Mouse (Mus musculus): Measurements from ENCODE around the gene Tmbim6. TPM values are rescaled to one million over a fixed set of nuclear protein-coding genes. Genes with fewer than 3 reads are reported as not detected.

Tmbim6 gene
- polyA plus RNA-seq, 1 experiment from 2014 or later: 359 TPM

DNA sequence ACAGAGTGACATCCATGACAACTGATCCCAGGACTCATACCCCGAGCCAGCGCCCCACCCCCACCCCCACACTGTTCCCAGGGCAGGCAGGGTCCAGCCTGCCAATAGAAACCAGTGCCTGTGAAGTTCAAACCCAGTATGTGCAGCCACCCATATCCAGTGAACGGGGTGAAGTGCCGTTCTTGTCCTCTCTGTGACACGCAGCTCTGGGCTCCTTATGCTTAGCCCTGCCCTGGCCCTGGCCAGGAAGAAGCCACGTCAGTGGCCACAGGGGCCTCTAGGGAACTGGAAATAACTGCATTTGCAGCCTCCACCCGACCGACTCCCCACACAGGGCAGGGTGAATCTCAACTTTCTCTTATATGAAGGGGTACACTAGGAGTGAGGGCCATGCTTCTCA, 39.3 kb downstream of the Tmbim6 start:
- ATAC-seq (ENCODE audit: low read depth): no peak
- 60% methylated on average over 8 of the region's 8 CpGs for WGBS (ENCODE audit: insufficient replicate concordance)
- no peaks in the 10 kb centered on the region for H3K27me3 ChIP-seq (ENCODE audit: control insufficient read depth, insufficient read depth, low read depth, low read length)
- H3K9ac ChIP-seq (ENCODE audit: low read depth, low read length): no peak overlapping the region
- no peaks in the 10 kb centered on the region for H3K9me3 ChIP-seq (replicated peaks; ENCODE audit: control insufficient read depth, low read length)
- no peaks in the 10 kb centered on the region for H3K36me3 ChIP-seq (ENCODE audit: control insufficient read depth, insufficient read depth)
- no peak overlapping the region for H3K4me3 ChIP-seq (ENCODE audit: low read depth, low read length)
- H3K4me1 ChIP-seq (ENCODE audit: control insufficient read depth, low read depth, low read length): no peaks in the 10 kb centered on the region
- no peak overlapping the region for H3K4me2 ChIP-seq (ENCODE audit: low read depth, low read length)
- no peak overlapping the region for H3K27ac ChIP-seq (ENCODE audit: low read length)

DNA sequence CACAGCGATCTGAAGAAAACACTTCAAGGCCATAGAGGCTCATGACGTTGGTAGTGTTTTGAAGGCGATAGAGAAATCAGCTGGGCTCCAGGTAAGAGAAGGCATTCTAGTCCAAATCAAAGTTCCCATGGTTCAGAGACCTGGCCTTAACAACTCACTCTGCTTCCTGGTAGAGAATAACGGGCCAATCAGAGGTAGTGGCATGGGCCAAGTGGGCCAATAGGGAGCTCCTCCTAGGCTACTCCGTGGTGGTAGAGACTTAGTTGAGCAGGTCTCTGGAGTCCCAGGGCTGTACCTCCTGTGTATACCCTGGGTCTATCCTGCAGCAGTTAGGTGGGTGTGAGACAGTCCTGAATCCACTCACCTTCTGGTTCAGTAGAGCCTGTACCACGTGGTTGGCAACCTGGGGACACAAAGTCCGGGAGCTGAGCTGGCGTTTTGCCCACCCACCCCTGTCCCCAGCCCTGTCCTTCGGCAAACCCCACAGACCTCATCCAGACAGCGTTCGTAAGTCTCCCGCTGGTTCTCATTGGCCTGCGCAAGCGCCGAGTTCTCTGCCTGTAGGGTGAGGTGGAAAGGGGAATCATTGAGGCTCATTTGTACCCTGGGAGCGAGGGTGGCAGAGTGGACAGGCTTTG, 40.5 kb downstream of the Tmbim6 start:
- WGBS (ENCODE audit: insufficient replicate concordance): 76% methylated on average over 16 of the region's 16 CpGs
- ATAC-seq (ENCODE audit: low read depth): peak; percentile 30; the same call in 1 of the 2 replicates

DNA sequence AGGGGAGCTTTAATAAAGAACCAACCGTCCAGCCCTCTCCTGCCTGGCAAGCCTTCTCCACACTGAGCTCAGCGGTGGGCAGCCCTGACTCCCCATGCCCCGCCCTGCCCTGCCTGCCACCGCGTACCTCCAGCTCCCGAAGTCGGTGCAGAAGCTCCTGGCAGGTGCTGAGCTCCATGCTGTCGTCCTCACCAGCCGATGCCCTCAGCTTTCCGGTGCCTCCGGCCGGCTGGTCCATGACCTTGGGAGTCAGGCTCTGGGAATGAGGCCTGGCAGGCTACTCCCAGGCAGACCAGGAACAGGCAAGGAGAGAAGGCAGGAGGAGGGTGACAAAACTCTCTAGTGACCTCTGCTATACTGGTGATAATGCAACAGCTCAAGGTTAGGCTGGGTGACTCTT, 41.2 kb downstream of the Tmbim6 start:
- H3K4me1 ChIP-seq (ENCODE audit: control insufficient read depth, low read depth, low read length): no peaks in the 10 kb centered on the region
- ATAC-seq (ENCODE audit: low read depth): no peak
- H3K36me3 ChIP-seq (ENCODE audit: control insufficient read depth, insufficient read depth): no peaks in the 10 kb centered on the region
- no peaks in the 10 kb centered on the region for H3K27me3 ChIP-seq (ENCODE audit: control insufficient read depth, insufficient read depth, low read depth, low read length)
- no peaks in the 10 kb centered on the region for H3K9me3 ChIP-seq (replicated peaks; ENCODE audit: control insufficient read depth, low read length)
- WGBS (ENCODE audit: insufficient replicate concordance): 68% methylated on average over 12 of the region's 12 CpGs
- H3K4me3 ChIP-seq (ENCODE audit: low read depth, low read length): no peak overlapping the region
- no peak overlapping the region for H3K9ac ChIP-seq (ENCODE audit: low read depth, low read length)
- H3K27ac ChIP-seq (ENCODE audit: low read length): no peak overlapping the region
- no peak overlapping the region for H3K4me2 ChIP-seq (ENCODE audit: low read depth, low read length)

More for the DNA sequence above, 40.5 kb downstream of the Tmbim6 start:
- Histone ChIP-seq H3K9ac (ENCODE audit: low read depth, low read length) (no peak overlapping the region), H3K36me3 (ENCODE audit: control insufficient read depth, insufficient read depth) (no peaks in the 10 kb centered on the region), H3K4me2 (ENCODE audit: low read depth, low read length) (no peak overlapping the region), H3K4me1 (ENCODE audit: control insufficient read depth, low read depth, low read length) (no peaks in the 10 kb centered on the region), H3K27me3 (ENCODE audit: control insufficient read depth, insufficient read depth, low read depth, low read length) (no peaks in the 10 kb centered on the region), H3K4me3 (ENCODE audit: low read depth, low read length) (no peak overlapping the region), H3K27ac (ENCODE audit: low read length) (no peak overlapping the region), H3K9me3 (replicated peaks; ENCODE audit: control insufficient read depth, low read length) (no peaks in the 10 kb centered on the region)

DNA sequence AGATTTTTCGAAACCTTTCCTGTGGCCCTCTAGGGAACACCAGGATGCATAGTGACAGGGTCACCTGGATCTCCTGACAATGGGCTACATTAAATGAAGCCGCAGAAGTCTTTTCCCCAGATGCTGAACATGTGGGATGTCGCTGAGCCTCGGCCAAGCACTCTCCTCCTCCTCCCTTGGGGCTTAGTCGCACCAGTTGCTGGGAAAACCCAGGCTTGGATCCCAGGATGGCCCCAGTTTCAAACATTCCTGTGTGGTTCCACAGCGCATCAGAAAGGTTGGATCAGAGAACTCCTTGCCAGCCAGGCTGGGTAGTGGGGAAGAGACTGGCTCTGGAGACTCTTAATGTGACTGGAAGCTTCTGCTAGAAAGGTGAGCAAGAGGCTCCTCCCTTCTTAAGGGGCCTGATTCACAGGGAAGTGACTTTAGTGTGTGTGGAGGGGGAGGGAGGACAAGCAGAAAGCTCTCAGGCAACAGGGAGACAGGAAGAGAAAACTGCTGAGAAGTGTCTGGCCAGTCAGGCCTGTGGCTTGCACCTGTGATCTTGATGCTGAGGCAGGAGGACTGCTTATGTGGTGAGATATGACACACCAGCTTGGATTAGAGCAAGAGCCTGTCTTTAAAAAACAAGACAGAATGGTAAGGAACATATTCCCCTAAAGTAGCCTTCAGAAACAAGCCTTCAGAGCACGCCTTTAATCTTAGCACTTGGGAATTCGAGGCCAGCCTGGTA, 46.5 kb downstream of the Tmbim6 start:
- 69% methylated on average over 8 of the region's 8 CpGs for WGBS (ENCODE audit: insufficient replicate concordance)
- Histone ChIP-seq H3K4me1 (ENCODE audit: control insufficient read depth, low read depth, low read length) (no peaks in the 10 kb centered on the region; the same call in 1 of the 2 replicates), H3K36me3 (ENCODE audit: control insufficient read depth, insufficient read depth) (no peaks in the 10 kb centered on the region), H3K4me2 (ENCODE audit: low read depth, low read length) (no peak overlapping the region), H3K4me3 (ENCODE audit: low read depth, low read length) (no peak overlapping the region), H3K9ac (ENCODE audit: low read depth, low read length) (no peak overlapping the region), H3K27me3 (ENCODE audit: control insufficient read depth, insufficient read depth, low read depth, low read length) (no peaks in the 10 kb centered on the region), H3K9me3 (replicated peaks; ENCODE audit: control insufficient read depth, low read length) (no peaks in the 10 kb centered on the region), H3K27ac (ENCODE audit: low read length) (no peak overlapping the region)
- no peak for ATAC-seq (ENCODE audit: low read depth)

DNA sequence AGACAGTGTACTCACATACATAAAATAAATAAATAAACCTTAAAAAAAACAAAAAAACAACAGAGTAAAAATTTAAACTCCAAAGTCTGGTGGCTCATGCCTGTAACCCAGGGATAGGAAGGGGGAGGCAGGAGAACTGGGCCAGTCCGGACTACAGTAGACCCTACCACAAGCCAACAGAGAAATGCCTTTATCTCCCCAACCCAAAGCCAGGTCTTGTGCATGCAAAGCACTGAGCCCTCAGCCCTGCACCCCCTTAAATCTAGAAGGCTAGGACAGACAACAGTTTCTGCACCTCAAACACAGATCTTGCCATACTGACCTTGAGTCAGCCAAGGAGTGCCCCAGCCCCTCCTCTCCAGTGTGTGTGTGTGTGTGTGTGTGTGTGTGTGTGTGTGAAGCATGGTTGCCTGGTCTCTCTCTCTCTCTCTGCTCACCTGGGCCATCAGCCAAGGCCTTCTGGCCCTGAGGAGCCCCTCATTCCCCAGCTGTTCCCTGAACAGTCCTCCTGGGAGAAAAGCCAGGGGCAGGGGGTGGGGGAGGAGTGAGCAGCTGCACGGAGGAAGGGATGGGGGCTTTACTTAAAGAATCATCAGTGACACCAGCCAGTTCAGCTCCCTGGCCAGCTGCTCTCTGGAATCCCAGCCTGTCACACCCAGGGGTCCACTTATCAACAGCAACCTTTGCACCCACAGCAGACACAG, 47.6 kb downstream of the Tmbim6 start:
- ATAC-seq (ENCODE audit: low read depth): 0 out of 2 replicates have a peak, but pooled peaks have one; percentile 19
- no peaks in the 10 kb centered on the region; the same call in 1 of the 2 replicates for H3K4me1 ChIP-seq (ENCODE audit: control insufficient read depth, low read depth, low read length)
- no peaks in the 10 kb centered on the region for H3K9me3 ChIP-seq (replicated peaks; ENCODE audit: control insufficient read depth, low read length)
- H3K9ac ChIP-seq (ENCODE audit: low read depth, low read length): no peak overlapping the region
- WGBS (ENCODE audit: insufficient replicate concordance): 50% methylated on average over 2 of the region's 2 CpGs
- no peak overlapping the region for H3K27ac ChIP-seq (ENCODE audit: low read length)
- no peak overlapping the region for H3K4me3 ChIP-seq (ENCODE audit: low read depth, low read length)
- H3K4me2 ChIP-seq (ENCODE audit: low read depth, low read length): no peak overlapping the region
- no peaks in the 10 kb centered on the region for H3K27me3 ChIP-seq (ENCODE audit: control insufficient read depth, insufficient read depth, low read depth, low read length)
- H3K36me3 ChIP-seq (ENCODE audit: control insufficient read depth, insufficient read depth): no peaks in the 10 kb centered on the region

DNA sequence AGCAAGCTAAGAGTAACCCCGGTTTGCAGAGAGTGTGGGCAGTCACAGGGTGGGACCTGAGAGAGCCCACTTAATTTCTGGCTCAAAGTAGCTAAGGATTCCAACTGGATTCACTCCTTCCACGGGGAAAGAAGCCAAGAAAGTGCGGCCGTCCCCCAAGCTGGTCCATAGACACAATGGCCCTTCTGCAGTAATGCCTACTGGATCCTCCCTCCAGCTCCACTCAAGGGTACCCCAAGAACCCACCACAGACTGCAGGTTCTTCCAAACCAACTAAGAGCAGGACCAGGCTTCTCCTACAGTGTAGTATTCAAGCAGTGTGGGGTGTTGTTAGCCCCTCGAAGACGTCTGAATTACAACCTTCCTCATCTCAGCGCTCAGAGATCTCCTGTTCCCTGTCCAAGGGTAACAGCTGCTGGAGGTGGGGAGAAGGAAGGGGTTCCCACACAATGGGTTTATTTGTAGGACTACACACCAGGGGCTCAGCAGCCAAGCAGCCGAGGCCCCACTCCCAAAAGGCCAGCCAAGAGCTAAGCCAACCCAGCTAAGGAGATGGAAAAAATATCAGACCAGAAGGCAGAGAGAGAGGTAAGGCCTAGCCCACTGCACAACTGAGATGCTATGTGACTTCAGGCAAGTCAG, 48.3 kb downstream of the Tmbim6 start:
- no peak overlapping the region for H3K4me2 ChIP-seq (ENCODE audit: low read depth, low read length)
- H3K27me3 ChIP-seq (ENCODE audit: control insufficient read depth, insufficient read depth, low read depth, low read length): no peaks in the 10 kb centered on the region
- no peak for ATAC-seq (ENCODE audit: low read depth)
- H3K4me1 ChIP-seq (ENCODE audit: control insufficient read depth, low read depth, low read length): no peaks in the 10 kb centered on the region; the same call in 1 of the 2 replicates
- H3K4me3 ChIP-seq (ENCODE audit: low read depth, low read length): no peak overlapping the region
- WGBS (ENCODE audit: insufficient replicate concordance): 56% methylated on average over 8 of the region's 8 CpGs
- H3K27ac ChIP-seq (ENCODE audit: low read length): no peak overlapping the region
- no peaks in the 10 kb centered on the region for H3K9me3 ChIP-seq (replicated peaks; ENCODE audit: control insufficient read depth, low read length)
- H3K36me3 ChIP-seq (ENCODE audit: control insufficient read depth, insufficient read depth): no peaks in the 10 kb centered on the region
- H3K9ac ChIP-seq (ENCODE audit: low read depth, low read length): no peak overlapping the region

DNA sequence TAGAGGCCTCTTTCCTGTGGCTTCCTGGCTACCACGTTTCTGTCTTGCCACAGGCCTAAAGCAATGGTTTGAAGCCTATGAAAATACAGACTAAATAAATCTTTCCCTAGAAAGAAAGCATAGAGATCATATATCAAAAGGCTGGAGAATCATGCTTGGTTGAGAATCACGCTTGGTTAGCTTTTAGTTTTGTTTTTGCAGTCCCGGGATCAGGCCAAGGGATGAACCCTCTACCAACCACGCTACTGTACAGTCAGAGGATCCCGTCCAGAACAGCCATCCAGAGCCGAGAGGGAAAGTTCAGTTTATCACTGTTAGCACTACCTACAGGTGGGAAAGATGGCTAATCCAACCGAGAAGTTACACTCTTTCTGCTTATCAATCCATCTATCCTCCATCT, 49.7 kb downstream of the Tmbim6 start:
- Histone ChIP-seq H3K4me1 (ENCODE audit: control insufficient read depth, low read depth, low read length) (no peaks in the 10 kb centered on the region; the same call in 1 of the 2 replicates), H3K36me3 (ENCODE audit: control insufficient read depth, insufficient read depth) (no peaks in the 10 kb centered on the region), H3K9ac (ENCODE audit: low read depth, low read length) (no peak overlapping the region), H3K4me3 (ENCODE audit: low read depth, low read length) (no peak overlapping the region), H3K9me3 (replicated peaks; ENCODE audit: control insufficient read depth, low read length) (no peaks in the 10 kb centered on the region), H3K27ac (ENCODE audit: low read length) (no peak overlapping the region), H3K4me2 (ENCODE audit: low read depth, low read length) (no peak overlapping the region), H3K27me3 (ENCODE audit: control insufficient read depth, insufficient read depth, low read depth, low read length) (no peaks in the 10 kb centered on the region)
- ATAC-seq (ENCODE audit: low read depth): no peak
- 71% methylated on average over 7 of the region's 7 CpGs for WGBS (ENCODE audit: insufficient replicate concordance)

DNA sequence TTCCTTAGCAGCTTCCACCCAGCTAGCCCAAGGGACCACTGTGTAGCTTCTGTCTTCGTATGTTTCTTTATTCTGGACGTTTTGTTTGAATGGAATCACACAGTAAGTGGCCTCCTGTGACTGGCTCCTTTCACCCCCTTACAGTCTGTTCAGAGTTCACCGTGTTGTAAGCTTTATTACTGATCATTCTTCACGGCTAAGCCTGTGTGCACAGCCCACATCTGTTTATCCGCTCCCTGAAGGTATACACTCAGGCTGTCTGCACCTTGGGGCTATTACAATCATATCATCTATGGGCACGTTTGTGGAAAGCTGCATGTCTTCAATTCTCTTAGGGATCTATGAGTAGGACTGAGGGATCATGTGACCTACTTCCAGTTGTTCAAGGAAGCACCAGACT, 52.9 kb downstream of the Tmbim6 start:
- H3K9ac ChIP-seq (ENCODE audit: low read depth, low read length): no peak overlapping the region
- no peak overlapping the region for H3K4me2 ChIP-seq (ENCODE audit: low read depth, low read length)
- no peak for ATAC-seq (ENCODE audit: low read depth)
- no peak overlapping the region for H3K4me3 ChIP-seq (ENCODE audit: low read depth, low read length)
- H3K27me3 ChIP-seq (ENCODE audit: control insufficient read depth, insufficient read depth, low read depth, low read length): no peaks in the 10 kb centered on the region
- H3K9me3 ChIP-seq (replicated peaks; ENCODE audit: control insufficient read depth, low read length): no peaks in the 10 kb centered on the region
- no peak overlapping the region for H3K27ac ChIP-seq (ENCODE audit: low read length)
- no peaks in the 10 kb centered on the region for H3K36me3 ChIP-seq (ENCODE audit: control insufficient read depth, insufficient read depth)
- H3K4me1 ChIP-seq (ENCODE audit: control insufficient read depth, low read depth, low read length): peaks cover 18% of the 10 kb centered on the region
- 54% methylated on average over 6 of the region's 6 CpGs for WGBS (ENCODE audit: insufficient replicate concordance)
